Mouse (Mus musculus) bone marrow, adult 2 months (tissue): ENCODE measurements at regions not wholly inside any gene's neighbourhood (a gene's known extent, or its start where the extent isn't known, plus 50 kb on each side); places are given as distances from the start of the nearest gene placed in this dataset.

ENCODE experiments used
- CTCF ChIP-seq: fragments of 200-500 bp; IDR thresholded peaks from 2 replicates; pipeline ENCODE4 v1.5.1; 2011; ENCODE audit warnings: low read length, control low read depth; ENCODE audit not compliant: control insufficient read depth, insufficient read depth
- POLR2A ChIP-seq: fragments of 200-500 bp; IDR thresholded peaks from 2 replicates; pipeline ENCODE4 v1.6.1; 2011; ENCODE audit warnings: low read depth, mild to moderate bottlenecking, control low read depth, low read length, borderline replicate concordance; ENCODE audit not compliant: control insufficient read depth

GRCm38 (mm10) chr12:39742156-39743063 is 295.4 kb downstream of the Arl4a start:
- TF ChIP-seq CTCF (no peak), POLR2A (no peak)
